Mouse (Mus musculus): ENCODE measurements around the gene Mical2. TPM values are rescaled to one million over a fixed set of nuclear protein-coding genes. Genes with fewer than 3 reads are reported as not detected.

The Mical2 gene
- polyA plus RNA-seq, 1 experiment from 2014 or later = 4.3 TPM

GRCm38 (mm10) chr7:112345687-112346086, 120.0 kb downstream of the Mical2 start:
- Histone ChIP-seq H3K27ac (no peak overlapping the region), H3K27me3 (no peaks in the 10 kb centered on the region; the same call in 1 of the 2 replicates), H3K4me1 (peaks cover 6% of the 10 kb centered on the region), H3K36me3 (no peaks in the 10 kb centered on the region), H3K4me2 (no peak overlapping the region), H3K9ac (no peak overlapping the region), H3K9me3 (no peaks in the 10 kb centered on the region), H3K4me3 (no peak overlapping the region)
- ATAC-seq (ENCODE audit: insufficient number of reproducible peaks, insufficient read depth, low FRiP score, low TSS enrichment, low read depth) = no peak
- 81% methylated on average over 1 of the region's 1 CpGs for WGBS

DNA sequence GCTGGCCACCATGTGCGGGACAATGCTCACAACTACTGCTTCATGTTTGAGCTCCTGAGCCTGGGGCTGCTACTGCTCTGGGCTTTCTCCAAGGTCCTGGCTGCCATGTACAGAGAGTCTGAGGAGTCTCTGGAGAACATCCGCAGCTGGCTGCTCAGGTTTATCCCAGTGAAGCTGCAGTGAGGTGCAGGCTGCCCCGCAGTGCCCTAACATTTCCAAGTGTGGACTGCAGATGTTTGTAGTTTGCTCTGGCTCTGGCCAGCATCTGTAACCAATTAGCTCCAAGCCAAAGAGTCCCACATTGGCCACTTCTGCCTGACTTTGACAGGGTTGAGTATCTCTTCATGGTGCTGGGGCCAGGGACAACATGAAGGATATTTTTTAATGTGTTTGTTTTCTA, 125.9 kb downstream of the Mical2 start:
- Histone ChIP-seq H3K4me1 (peaks cover 44% of the 10 kb centered on the region), H3K9ac (no peak overlapping the region), H3K27me3 (no peaks in the 10 kb centered on the region), H3K27ac (peak overlapping the region; percentile 16; the same call in 1 of the 2 replicates), H3K36me3 (no peaks in the 10 kb centered on the region), H3K4me3 (no peak overlapping the region), H3K9me3 (no peaks in the 10 kb centered on the region), H3K4me2 (no peak overlapping the region)
- 22% methylated on average over 3 of the region's 3 CpGs for WGBS
- ATAC-seq (ENCODE audit: insufficient number of reproducible peaks, insufficient read depth, low FRiP score, low TSS enrichment, low read depth) = no peak

GRCm38 (mm10) chr7:112352005-112352404, 126.3 kb downstream of the Mical2 start:
- peaks cover 44% of the 10 kb centered on the region for H3K4me1 ChIP-seq
- no peak overlapping the region for H3K27ac ChIP-seq
- no peaks in the 10 kb centered on the region for H3K27me3 ChIP-seq
- WGBS = 65% methylated on average over 4 of the region's 4 CpGs
- no peak overlapping the region for H3K9ac ChIP-seq
- no peaks in the 10 kb centered on the region for H3K9me3 ChIP-seq
- no peak for ATAC-seq (ENCODE audit: insufficient number of reproducible peaks, insufficient read depth, low FRiP score, low TSS enrichment, low read depth)
- no peak overlapping the region for H3K4me3 ChIP-seq
- H3K36me3 ChIP-seq = no peaks in the 10 kb centered on the region
- H3K4me2 ChIP-seq = no peak overlapping the region

- Histone ChIP-seq H3K36me3 (no peaks in the 10 kb centered on the region), H3K9me3 (no peaks in the 10 kb centered on the region), H3K4me3 (no peak overlapping the region), H3K9ac (no peak overlapping the region), H3K27me3 (no peaks in the 10 kb centered on the region), H3K4me2 (no peak overlapping the region), H3K4me1 (peaks cover 44% of the 10 kb centered on the region), H3K27ac (peak overlapping the region; percentile 3; the same call in 1 of the 2 replicates)
- WGBS = 67% methylated on average over 4 of the region's 4 CpGs
- no peak for ATAC-seq (ENCODE audit: insufficient number of reproducible peaks, insufficient read depth, low FRiP score, low TSS enrichment, low read depth)
Observed at GRCm38 (mm10) chr7:112353011-112353410, 127.4 kb downstream of the Mical2 start.

GRCm38 (mm10) chr7:112353939-112354338, 128.3 kb downstream of the Mical2 start:
- H3K4me3 ChIP-seq = no peak overlapping the region
- no peak overlapping the region for H3K9ac ChIP-seq
- no peak overlapping the region for H3K4me2 ChIP-seq
- no peaks in the 10 kb centered on the region for H3K36me3 ChIP-seq
- no peaks in the 10 kb centered on the region for H3K9me3 ChIP-seq
- no peaks in the 10 kb centered on the region for H3K27me3 ChIP-seq
- ATAC-seq (ENCODE audit: insufficient number of reproducible peaks, insufficient read depth, low FRiP score, low TSS enrichment, low read depth) = no peak
- 71% methylated on average over 11 of the region's 11 CpGs for WGBS
- H3K4me1 ChIP-seq = peaks cover 44% of the 10 kb centered on the region
- H3K27ac ChIP-seq = peak overlapping the region; percentile 3; the same call in 1 of the 2 replicates

DNA sequence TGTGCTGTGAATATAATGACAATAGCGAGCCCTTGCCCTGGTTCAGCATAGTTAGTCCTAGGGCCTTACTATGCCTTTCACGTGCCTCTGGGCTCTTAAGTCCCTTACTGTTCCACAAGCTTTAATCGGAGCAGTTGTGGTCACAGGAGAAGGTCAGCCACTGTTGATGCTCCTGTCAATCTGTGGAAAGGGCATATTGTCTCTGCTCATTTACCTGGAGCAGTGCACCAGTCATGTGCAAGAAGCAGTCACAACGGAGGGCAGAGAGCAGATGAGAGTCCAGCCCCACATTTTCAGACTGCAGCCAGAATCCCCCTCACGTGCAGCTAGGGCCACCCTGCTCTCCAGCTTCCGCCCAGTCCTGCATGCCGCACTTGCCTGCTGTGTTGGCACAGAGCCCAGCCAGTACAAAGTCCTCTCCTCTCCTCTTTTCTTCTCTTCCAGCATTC, 128.9 kb downstream of the Mical2 start:
- Histone ChIP-seq H3K4me1 (peaks cover 44% of the 10 kb centered on the region), H3K4me3 (no peak overlapping the region), H3K9ac (no peak overlapping the region), H3K9me3 (no peaks in the 10 kb centered on the region), H3K4me2 (peak overlapping the region; percentile 19), H3K27me3 (no peaks in the 10 kb centered on the region), H3K27ac (peak overlapping the region; percentile 51), H3K36me3 (no peaks in the 10 kb centered on the region)
- ATAC-seq (ENCODE audit: insufficient number of reproducible peaks, insufficient read depth, low FRiP score, low TSS enrichment, low read depth) = peak; percentile 60; the same call in 1 of the 2 replicates
- 10% methylated on average over 7 of the region's 7 CpGs for WGBS

- Histone ChIP-seq H3K4me1 (peaks cover 12% of the 10 kb centered on the region), H3K4me2 (no peak overlapping the region), H3K4me3 (no peak overlapping the region), H3K27me3 (no peaks in the 10 kb centered on the region), H3K36me3 (no peaks in the 10 kb centered on the region), H3K9me3 (no peaks in the 10 kb centered on the region), H3K27ac (no peak overlapping the region), H3K9ac (no peak overlapping the region)
- ATAC-seq (ENCODE audit: insufficient number of reproducible peaks, insufficient read depth, low FRiP score, low TSS enrichment, low read depth) = no peak
- WGBS = 83% methylated on average over 3 of the region's 3 CpGs
Observed at GRCm38 (mm10) chr7:112359594-112359993, 133.9 kb downstream of the Mical2 start.

- Histone ChIP-seq H3K9me3 (no peaks in the 10 kb centered on the region), H3K27me3 (no peaks in the 10 kb centered on the region), H3K4me1 (no peaks in the 10 kb centered on the region), H3K4me3 (no peak overlapping the region), H3K4me2 (no peak overlapping the region), H3K36me3 (no peaks in the 10 kb centered on the region), H3K27ac (no peak overlapping the region), H3K9ac (no peak overlapping the region)
- WGBS = 83% methylated on average over 7 of the region's 7 CpGs
- no peak for ATAC-seq (ENCODE audit: insufficient number of reproducible peaks, insufficient read depth, low FRiP score, low TSS enrichment, low read depth)
Observed at GRCm38 (mm10) chr7:112362574-112363200, 137.0 kb downstream of the Mical2 start.

DNA sequence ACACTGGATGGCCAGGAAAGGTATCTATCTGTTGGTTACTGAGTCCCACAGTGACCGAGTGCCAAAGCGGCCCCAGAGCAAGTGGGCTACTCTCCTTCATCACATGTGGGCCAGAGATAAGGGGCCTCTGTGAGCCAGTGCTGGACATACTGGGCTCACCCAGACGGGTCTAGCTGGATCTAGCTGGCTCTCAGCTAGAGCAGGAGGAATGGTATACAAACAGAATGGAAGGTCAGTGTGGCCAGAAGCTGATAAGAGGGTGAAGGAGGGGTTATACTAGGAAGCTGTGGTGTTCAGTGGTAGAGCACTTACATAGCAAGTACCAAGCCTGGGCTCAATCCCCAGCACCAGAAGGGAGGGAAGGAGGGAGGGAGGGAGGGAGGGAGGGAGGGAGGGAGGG, 140.2 kb downstream of the Mical2 start:
- no peaks in the 10 kb centered on the region for H3K9me3 ChIP-seq
- no peak overlapping the region for H3K4me2 ChIP-seq
- H3K27ac ChIP-seq = no peak overlapping the region
- no peaks in the 10 kb centered on the region for H3K27me3 ChIP-seq
- 83% methylated on average over 3 of the region's 3 CpGs for WGBS
- no peaks in the 10 kb centered on the region for H3K4me1 ChIP-seq
- H3K4me3 ChIP-seq = no peak overlapping the region
- no peak for ATAC-seq (ENCODE audit: insufficient number of reproducible peaks, insufficient read depth, low FRiP score, low TSS enrichment, low read depth)
- no peak overlapping the region for H3K9ac ChIP-seq
- H3K36me3 ChIP-seq = no peaks in the 10 kb centered on the region

DNA sequence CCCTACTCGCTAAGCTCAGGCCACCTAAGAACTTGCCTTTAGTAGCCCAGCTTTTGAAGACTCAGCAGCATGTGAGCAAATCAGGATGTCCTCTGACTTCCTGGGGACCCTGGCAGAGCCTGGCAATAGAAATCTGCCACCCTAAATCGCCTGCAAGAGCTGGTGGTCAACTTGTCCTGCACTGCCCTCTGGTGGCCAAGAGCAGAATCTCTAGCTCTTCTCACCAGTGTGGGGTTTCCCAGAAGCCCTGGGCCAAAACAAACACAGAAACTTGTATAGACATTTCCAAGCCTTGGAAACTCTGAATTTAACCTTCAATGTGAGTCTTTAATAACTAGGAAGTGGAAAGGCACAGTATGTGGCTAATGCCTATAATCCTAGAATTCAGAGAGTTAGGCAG, 143.4 kb downstream of the Mical2 start:
- Histone ChIP-seq H3K9ac (no peak overlapping the region), H3K27ac (no peak overlapping the region), H3K4me1 (no peaks in the 10 kb centered on the region), H3K4me2 (no peak overlapping the region), H3K9me3 (no peaks in the 10 kb centered on the region), H3K27me3 (no peaks in the 10 kb centered on the region), H3K36me3 (no peaks in the 10 kb centered on the region), H3K4me3 (no peak overlapping the region)
- WGBS = 25% methylated on average over 2 of the region's 2 CpGs
- ATAC-seq (ENCODE audit: insufficient number of reproducible peaks, insufficient read depth, low FRiP score, low TSS enrichment, low read depth) = no peak

- Histone ChIP-seq H3K27ac (no peak overlapping the region), H3K4me1 (peaks cover 1% of the 10 kb centered on the region; the same call in 1 of the 2 replicates)
Observed at GRCm38 (mm10) chr7:112369977-112370376, 144.3 kb downstream of the Mical2 start.

GRCm38 (mm10) chr7:112371387-112371786, 145.7 kb downstream of the Mical2 start:
- H3K4me3 ChIP-seq = no peak overlapping the region
- H3K9me3 ChIP-seq = no peaks in the 10 kb centered on the region
- no peak overlapping the region for H3K27ac ChIP-seq
- no peaks in the 10 kb centered on the region for H3K36me3 ChIP-seq
- H3K9ac ChIP-seq = no peak overlapping the region
- no peak for ATAC-seq (ENCODE audit: insufficient number of reproducible peaks, insufficient read depth, low FRiP score, low TSS enrichment, low read depth)
- H3K4me1 ChIP-seq = peaks cover 11% of the 10 kb centered on the region
- WGBS = 79% methylated on average over 2 of the region's 2 CpGs
- H3K27me3 ChIP-seq = no peaks in the 10 kb centered on the region
- no peak overlapping the region for H3K4me2 ChIP-seq

More at GRCm38 (mm10) chr7:112369977-112370376, 144.3 kb downstream of the Mical2 start:
- no peaks in the 10 kb centered on the region for H3K27me3 ChIP-seq
- no peak overlapping the region for H3K4me3 ChIP-seq
- no peak for ATAC-seq (ENCODE audit: insufficient number of reproducible peaks, insufficient read depth, low FRiP score, low TSS enrichment, low read depth)
- 84% methylated on average over 3 of the region's 3 CpGs for WGBS
- no peak overlapping the region for H3K9ac ChIP-seq
- H3K4me2 ChIP-seq = no peak overlapping the region
- H3K9me3 ChIP-seq = no peaks in the 10 kb centered on the region
- H3K36me3 ChIP-seq = no peaks in the 10 kb centered on the region
